Comparison of ENCODE assay signal across 10 mouse cellular contexts in genomic region chr3:102027880-102028279, GRCm38 (mm10). TPM values are rescaled to one million over a fixed set of nuclear protein-coding genes. Genes with fewer than 3 reads are reported as not detected.
A peak's percentile ranks its signal among the peaks of the same experiment; 100 is the strongest.
DNase-seq lines count a peak whose midpoint lies in the region; ATAC-seq and TF ChIP-seq lines count a peak whose summit lies in the region.
"Had no signal": no experiment of that assay in that cellular context is flagged by ENCODE, and none has a peak within 500 bp of the region (broad histone marks: within the 10 kb centered on the region; RNA-seq: fewer than 3 reads in every experiment).

No protein-coding gene starts in this region.

- ATAC-seq in heart, embryonic 12.5 days (ENCODE audit: insufficient number of reproducible peaks, low FRiP score): no peak

- TF ChIP-seq POLR2A in thymus, adult 2 months (IDR thresholded peaks at IDR 0.05; ENCODE audit: control insufficient read depth, extremely low read depth, insufficient read depth, low read length, poor library complexity): no peak

- H3K36me3 ChIP-seq in heart, embryonic 10.5 days: no peaks in the 10 kb centered on the region
- H3K36me3 ChIP-seq in heart, embryonic 12.5 days: no peaks in the 10 kb centered on the region
- no peaks in the 10 kb centered on the region for H3K36me3 ChIP-seq in thymus, adult 2 months (ENCODE audit: control insufficient read depth, insufficient read depth, low read length)

- no peak overlapping the region for H3K4me2 ChIP-seq in heart, embryonic 12.5 days

- WGBS in heart, embryonic 10.5 days: 57% methylated on average over 6 of the region's 6 CpGs
- 55% methylated on average over 6 of the region's 6 CpGs for WGBS in heart, embryonic 12.5 days
- 75% methylated on average over 6 of the region's 6 CpGs for WGBS in thymus, adult 2 months

- H3K9me3 ChIP-seq in heart, embryonic 10.5 days: no peaks in the 10 kb centered on the region
- no peaks in the 10 kb centered on the region for H3K9me3 ChIP-seq in heart, embryonic 12.5 days (replicated peaks)

- TF ChIP-seq CTCF in thymus, adult 2 months (IDR thresholded peaks at IDR 0.05; ENCODE audit: borderline replicate concordance, control insufficient read depth, extremely low read depth, insufficient read depth, low read length, poor library complexity): peak; percentile 54; the same call in 1 of the 2 replicates

- peaks cover 32% of the 10 kb centered on the region for H3K4me1 ChIP-seq in heart, embryonic 10.5 days
- peaks cover 15% of the 10 kb centered on the region for H3K4me1 ChIP-seq in heart, embryonic 12.5 days (replicated peaks)
- no peaks in the 10 kb centered on the region for H3K4me1 ChIP-seq in thymus, adult 2 months (replicated peaks; ENCODE audit: control insufficient read depth, insufficient read depth, low read length)

- H3K27me3 ChIP-seq in heart, embryonic 10.5 days (ENCODE audit: insufficient read depth, poor library complexity, severe bottlenecking): 0 out of 2 replicates have a peak, but pooled peaks cover 2% of the 10 kb centered on the region
- no peaks in the 10 kb centered on the region for H3K27me3 ChIP-seq in heart, embryonic 12.5 days (replicated peaks)
- peaks cover 5% of the 10 kb centered on the region; the same call in 1 of the 2 replicates for H3K27me3 ChIP-seq in thymus, adult 2 months (ENCODE audit: control insufficient read depth, insufficient read depth, low read length)

- no peak overlapping the region for H3K9ac ChIP-seq in heart, embryonic 12.5 days

- peak overlapping the region; percentile 31; the same call in 1 of the 2 replicates for H3K27ac ChIP-seq in heart, embryonic 10.5 days
- H3K27ac ChIP-seq in heart, embryonic 12.5 days (ENCODE audit: poor library complexity, severe bottlenecking): no peak overlapping the region
- H3K27ac ChIP-seq in thymus, adult 2 months (ENCODE audit: control insufficient read depth, insufficient read depth, low read length): no peak overlapping the region

- H3K4me3 ChIP-seq in heart, embryonic 10.5 days: no peak overlapping the region
- H3K4me3 ChIP-seq in heart, embryonic 12.5 days: no peak overlapping the region
- H3K4me3 ChIP-seq in thymus, adult 2 months (ENCODE audit: control insufficient read depth, insufficient read depth, low read length): no peak overlapping the region

- peak; percentile 79 for DNase-seq in heart, embryonic 10.5 days (ENCODE audit: low spot score)
- DNase-seq in thymus, adult 2 months: peak; percentile 7
- DNase-seq in thymus, adult 18-20 months: no peak
- DNase-seq in induced T-regulatory cell, adult 2 months (ENCODE audit: low read depth): peak; percentile 47
- peak; percentile 33 for DNase-seq in thymus, postnatal 4 days
- DNase-seq in layer of hippocampus, postnatal 14 days (ENCODE audit: low spot score in 2 of 2): no peak
- DNase-seq in layer of hippocampus, postnatal 10 days (ENCODE audit: low spot score in 2 of 2): no peak

RNA-seq across cellular contexts. Expression of gene Nhlh2, which starts 18.0 kb away (rescaled TPM):
- 0.27 and 0.57 TPM in 2 replicates for polyA plus RNA-seq in heart, embryonic 10.5 days (2016; fragmentation: Nextera tagmentation; extraction: Ambion mirVana)
- polyA plus RNA-seq in heart, embryonic 12.5 days (2016; fragmentation: Nextera tagmentation; extraction: Ambion mirVana): 0.09 and 0.14 TPM in 2 replicates
- polyA plus RNA-seq in thymus, adult 2 months (2012; rRNA removed): 0.03 TPM in 1 of 2 replicates, not detected in the other
- 1 to 10 TPM; 3.2 to 4.0 TPM for total RNA-seq in layer of hippocampus, postnatal 14 days (2021)
- total RNA-seq in layer of hippocampus, postnatal 10 days (2021): 1 to 10 TPM; 4.4 to 4.9 TPM
- polyA plus RNA-seq: gonadal fat pad, adult 2 months; liver, embryonic 16.5 days had no signal

RNA-seq across cellular contexts. Expression of gene Casq2, which starts 58.3 kb away (rescaled TPM):
- polyA plus RNA-seq in heart, embryonic 10.5 days (2016; fragmentation: Nextera tagmentation; extraction: Ambion mirVana): 5.6 and 19.8 TPM in 2 replicates
- 105 and 108 TPM in 2 replicates for polyA plus RNA-seq in heart, embryonic 12.5 days (2016; fragmentation: Nextera tagmentation; extraction: Ambion mirVana)
- polyA plus RNA-seq in thymus, adult 2 months (2012; rRNA removed): 0.82 and 10.1 TPM in 2 replicates
- 1 to 10 TPM; 1.2 to 1.3 TPM for total RNA-seq in layer of hippocampus, postnatal 14 days (2021)
- 1 to 10 TPM; 1.4 to 1.7 TPM for total RNA-seq in layer of hippocampus, postnatal 10 days (2021)

Comparison
In these comparisons a context has a peak if more than half of its experiments do, and no peak if none do; other contexts are left out.
1. DNase-seq: peak in heart, embryonic 10.5 days (single experiment), thymus, adult 2 months (single experiment), induced T-regulatory cell, adult 2 months (single experiment) and thymus, postnatal 4 days (single experiment); none in thymus, adult 18-20 months (0 of 2), layer of hippocampus, postnatal 14 days (0 of 2) and layer of hippocampus, postnatal 10 days (0 of 2).